Comparison of ENCODE assay signal across 9 mouse cellular contexts in the genomic region with DNA sequence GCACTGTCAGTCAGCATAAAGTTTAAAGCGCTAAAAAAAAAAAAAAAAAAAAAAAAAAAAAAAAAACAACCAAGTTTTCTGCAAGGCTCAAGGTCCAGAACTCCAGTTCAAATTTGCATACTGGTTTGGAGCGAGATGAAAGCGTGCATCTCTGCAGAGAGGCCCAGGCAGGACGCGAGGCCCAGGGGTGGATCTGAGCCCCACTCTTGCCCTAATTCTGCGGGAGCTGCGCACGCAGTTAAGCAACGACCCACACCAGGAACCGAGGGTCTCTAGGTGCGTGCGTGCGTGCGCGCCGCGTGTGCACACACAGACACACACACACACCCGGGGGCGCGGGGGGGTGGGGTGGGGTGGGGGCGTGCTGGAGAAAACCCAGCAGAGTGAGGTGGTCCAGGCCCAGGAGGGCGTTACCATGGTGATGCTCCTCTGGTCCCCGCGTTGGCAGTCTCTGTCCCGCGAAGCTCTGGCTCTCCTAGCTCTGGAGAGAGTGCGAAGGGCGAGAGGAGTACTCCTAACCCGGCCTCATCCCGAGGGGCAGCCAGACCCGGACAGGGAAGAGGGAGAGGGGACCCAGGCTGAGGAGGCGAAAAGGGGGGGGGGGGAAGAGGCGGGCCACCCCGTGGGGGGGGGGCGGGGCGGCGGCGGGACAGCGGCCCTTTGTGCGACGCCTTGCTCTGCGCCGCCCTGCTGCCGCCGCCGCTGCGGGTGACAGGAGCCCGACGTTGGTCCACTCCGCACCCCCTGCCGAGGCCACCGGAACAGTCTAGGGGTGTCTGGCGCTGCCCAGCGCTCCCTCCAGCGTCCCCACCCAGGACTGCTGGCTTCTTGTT. TPM values are rescaled to one million over a fixed set of nuclear protein-coding genes. Genes with fewer than 3 reads are reported as not detected.
A peak's percentile ranks its signal among the peaks of the same experiment; 100 is the strongest.
DNase-seq lines count a peak whose midpoint lies in the region; ATAC-seq and TF ChIP-seq lines count a peak whose summit lies in the region.
"Had no signal": no experiment of that assay in that cellular context is flagged by ENCODE, and none has a peak within 500 bp of the region (broad histone marks: within the 10 kb centered on the region; RNA-seq: fewer than 3 reads in every experiment).

A gene (minus strand): TSS at position 553 of the 833 bp plus-strand sequence.

- no peak for DNase-seq in heart, embryonic 10.5 days (ENCODE audit: low spot score)
- no peak for DNase-seq in heart, postnatal 36 days
- peak; percentile 63 for DNase-seq in adrenal gland, postnatal 14 days
- peak; percentile 66 for DNase-seq in kidney, postnatal 0 days (ENCODE audit: low spot score)
- no peak for DNase-seq in thymus, adult 2 months

- TF ChIP-seq CTCF in kidney, postnatal 0 days (IDR thresholded peaks at IDR 0.05; ENCODE audit: low read depth): 0 out of 2 replicates have a peak, but pooled peaks have one; percentile 17
- no peak for TF ChIP-seq CTCF in thymus, adult 2 months (IDR thresholded peaks at IDR 0.05; ENCODE audit: borderline replicate concordance, control insufficient read depth, extremely low read depth, insufficient read depth, low read length, poor library complexity)

- intact Hi-C loops in heart, postnatal 36 days (cut with DNase I): no loop called here

- peak within 1 kb of the TSS; percentile 15 for H3K9ac ChIP-seq in kidney, postnatal 0 days (ENCODE audit: low read depth, low read length)
- peak within 1 kb of the TSS; percentile 69 for H3K9ac ChIP-seq in midbrain, embryonic 13.5 days (replicated peaks)

- peak within 1 kb of the TSS; percentile 72 for H3K4me2 ChIP-seq in kidney, postnatal 0 days (ENCODE audit: low read length)
- H3K4me2 ChIP-seq in midbrain, embryonic 13.5 days (replicated peaks): peak within 1 kb of the TSS; percentile 79

- peaks cover 20% of the 10 kb centered on the region for H3K4me1 ChIP-seq in heart, embryonic 10.5 days
- peaks cover 5% of the 10 kb centered on the region; the same call in 1 of the 2 replicates for H3K4me1 ChIP-seq in kidney, postnatal 0 days (replicated peaks; ENCODE audit: insufficient read depth, low read length)
- peaks cover 26% of the 10 kb centered on the region for H3K4me1 ChIP-seq in midbrain, embryonic 13.5 days (replicated peaks)
- H3K4me1 ChIP-seq in thymus, adult 2 months (replicated peaks; ENCODE audit: control insufficient read depth, insufficient read depth, low read length): no peaks in the 10 kb centered on the region

- peak within 1 kb of the TSS; percentile 73 for H3K27ac ChIP-seq in heart, embryonic 10.5 days
- peak within 1 kb of the TSS; percentile 37 for H3K27ac ChIP-seq in kidney, postnatal 0 days
- peak within 1 kb of the TSS; percentile 46 for H3K27ac ChIP-seq in midbrain, embryonic 13.5 days
- no peak within 1 kb of the TSS for H3K27ac ChIP-seq in thymus, adult 2 months (ENCODE audit: control insufficient read depth, insufficient read depth, low read length)

- H3K4me3 ChIP-seq in heart, embryonic 10.5 days: peak within 1 kb of the TSS; percentile 63
- H3K4me3 ChIP-seq in kidney, postnatal 0 days (replicated peaks; ENCODE audit: low read depth, low read length): peak within 1 kb of the TSS; percentile 38
- H3K4me3 ChIP-seq in midbrain, embryonic 13.5 days (replicated peaks): peak within 1 kb of the TSS; percentile 45
- H3K4me3 ChIP-seq in thymus, adult 2 months (ENCODE audit: control insufficient read depth, insufficient read depth, low read length): no peak within 1 kb of the TSS

- peaks cover 36% of the 10 kb centered on the region for H3K27me3 ChIP-seq in heart, embryonic 10.5 days (ENCODE audit: insufficient read depth, poor library complexity, severe bottlenecking)
- H3K27me3 ChIP-seq in kidney, postnatal 0 days (ENCODE audit: insufficient read depth, low read length): no peaks in the 10 kb centered on the region
- H3K27me3 ChIP-seq in midbrain, embryonic 13.5 days: 0 out of 2 replicates have a peak, but pooled peaks cover 3% of the 10 kb centered on the region
- H3K27me3 ChIP-seq in thymus, adult 2 months (ENCODE audit: control insufficient read depth, insufficient read depth, low read length): no peaks in the 10 kb centered on the region; the same call in 1 of the 2 replicates

- H3K9me3 ChIP-seq in heart, embryonic 10.5 days: no peaks in the 10 kb centered on the region
- no peaks in the 10 kb centered on the region for H3K9me3 ChIP-seq in kidney, postnatal 0 days (replicated peaks; ENCODE audit: low read length)
- H3K9me3 ChIP-seq in midbrain, embryonic 13.5 days: no peaks in the 10 kb centered on the region
- H3K9me3 ChIP-seq: G1E had no signal

- no peak for TF ChIP-seq POLR2A in thymus, adult 2 months (IDR thresholded peaks at IDR 0.05; ENCODE audit: control insufficient read depth, extremely low read depth, insufficient read depth, low read length, poor library complexity)

- H3K36me3 ChIP-seq in heart, embryonic 10.5 days: no peaks in the 10 kb centered on the region
- H3K36me3 ChIP-seq in kidney, postnatal 0 days (ENCODE audit: insufficient read depth, low read length): no peaks in the 10 kb centered on the region
- H3K36me3 ChIP-seq in midbrain, embryonic 13.5 days: no peaks in the 10 kb centered on the region
- no peaks in the 10 kb centered on the region for H3K36me3 ChIP-seq in thymus, adult 2 months (ENCODE audit: control insufficient read depth, insufficient read depth, low read length)
- H3K36me3 ChIP-seq: G1E had no signal

- ATAC-seq in granulocyte monocyte progenitor cell, adult 5-6 weeks (replicated peaks; ENCODE audit: poor library complexity, severe bottlenecking): peak; percentile 49; the same call in 1 of the 2 replicates
- peak; percentile 82 for ATAC-seq in kidney, postnatal 0 days (replicated peaks; ENCODE audit: low FRiP score, low read depth)
- ATAC-seq in midbrain, embryonic 13.5 days: peak; percentile 91
- ATAC-seq in megakaryocyte-erythroid progenitor cell, adult 5-6 weeks (replicated peaks; ENCODE audit: low FRiP score, low TSS enrichment, poor library complexity, severe bottlenecking): no peak

- WGBS in heart, embryonic 10.5 days: under 1% methylated on average over 43 of the region's 55 CpGs
- under 1% methylated on average over 39 of the region's 55 CpGs for WGBS in kidney, postnatal 0 days
- WGBS in midbrain, embryonic 13.5 days: under 1% methylated on average over 42 of the region's 55 CpGs
- WGBS in thymus, adult 2 months: 3% methylated on average over 52 of the region's 55 CpGs

RNA-seq across cellular contexts. Expression of the gene that starts here (rescaled TPM):
- 0.73 and 0.91 TPM in 2 replicates for polyA plus RNA-seq in heart, embryonic 10.5 days (2016; fragmentation: Nextera tagmentation; extraction: Ambion mirVana)
- total RNA-seq in heart, postnatal 36 days (2021): 1 to 10 TPM; 5.6 to 6.2 TPM
- 2.0 and 2.4 TPM in 2 replicates for total RNA-seq in adrenal gland, postnatal 14 days (2021)
- 0.21 TPM in 1 of 2 replicates, not detected in the other for total RNA-seq in granulocyte monocyte progenitor cell, adult 5-6 weeks (2014; fragmentation: Nextera tagmentation)
- total RNA-seq in granulocyte monocyte progenitor cell, adult 5-6 weeks (2017): not detected in 2 replicates
- 4.0 and 4.7 TPM in 2 replicates for polyA plus RNA-seq in kidney, postnatal 0 days (2015; fragmentation: Nextera tagmentation; extraction: Ambion mirVana)
- polyA plus RNA-seq in midbrain, embryonic 13.5 days (2015; fragmentation: Nextera tagmentation; extraction: Ambion mirVana): 1.6 and 2.4 TPM in 2 replicates
- total RNA-seq in megakaryocyte-erythroid progenitor cell, adult 5-6 weeks (2014; fragmentation: Nextera tagmentation): not detected in 2 replicates
- not detected in 2 replicates for total RNA-seq in megakaryocyte-erythroid progenitor cell, adult 5-6 weeks (2017)
- polyA plus RNA-seq in thymus, adult 2 months (2012; rRNA removed): 2.2 and 3.1 TPM in 2 replicates
- polyA plus RNA-seq: G1E had no signal

Comparison
In these comparisons a context has a peak if more than half of its experiments do, and no peak if none do; other contexts are left out.
1. Peak in ATAC-seq in granulocyte monocyte progenitor cell, adult 5-6 weeks; RNA of the gene not detected or under 1 TPM.
2. DNase-seq: peak in adrenal gland, postnatal 14 days (single experiment) and kidney, postnatal 0 days (single experiment); none in heart, embryonic 10.5 days (single experiment), heart, postnatal 36 days (0 of 2) and thymus, adult 2 months (single experiment).